Mouse (Mus musculus) intestine, postnatal 0 days (tissue): ENCODE results near the gene Ppl. TPM values are rescaled to one million over a fixed set of nuclear protein-coding genes. Genes with fewer than 3 reads are reported as not detected.

Experiments used
- ATAC-seq: fragments of 200-750 bp; cut with Nextera tagmentation; 2 replicates; pipeline ENCODE4 v1.8.0; 2017; ENCODE audit warnings: mild to moderate bottlenecking, moderate TSS enrichment, moderate library complexity
- H3K27ac ChIP-seq: fragments of 300-500 bp; sonication (generic); 2 replicates; pipeline ENCODE4 v1.5.1; 2014; ENCODE audit warnings: mild to moderate bottlenecking, low read depth, low read length, moderate library complexity
- H3K27me3 ChIP-seq: fragments of 300-500 bp; sonication (generic); replicated peaks from 2 replicates; pipeline ENCODE4 v1.6.1; 2014; ENCODE audit warnings: low read length, mixed read lengths; ENCODE audit not compliant: control insufficient read depth, insufficient read depth
- H3K36me3 ChIP-seq: fragments of 300-500 bp; sonication (generic); 2 replicates; pipeline ENCODE4 v1.6.1; 2014; ENCODE audit warnings: mild to moderate bottlenecking, moderate library complexity; ENCODE audit not compliant: control insufficient read depth, insufficient read depth
- H3K4me1 ChIP-seq: fragments of 300-500 bp; sonication (generic); replicated peaks from 2 replicates; pipeline ENCODE4 v1.6.1; 2014; ENCODE audit warnings: antibody characterized with exemption, low read length, mixed read lengths; ENCODE audit not compliant: control insufficient read depth, insufficient read depth
- H3K4me2 ChIP-seq: fragments of 300-500 bp; sonication (generic); replicated peaks from 2 replicates; pipeline ENCODE4 v1.6.1; 2014; ENCODE audit warnings: low read depth, mild to moderate bottlenecking, moderate library complexity
- H3K4me3 ChIP-seq: fragments of 300-500 bp; sonication (generic); 2 replicates; pipeline ENCODE4 v1.5.1; 2014; ENCODE audit warnings: low read depth, low read length
- H3K9ac ChIP-seq: fragments of 300-500 bp; sonication (generic); 2 replicates; pipeline ENCODE4 v1.6.1; 2014; ENCODE audit warnings: mild to moderate bottlenecking, low read depth, low read length
- H3K9me3 ChIP-seq: fragments of 300-500 bp; sonication (generic); 2 replicates; pipeline ENCODE4 v1.6.1; 2016; ENCODE audit warnings: mixed run types; ENCODE audit not compliant: control insufficient read depth
- CTCF ChIP-seq: sonication (generic); IDR thresholded peaks from 2 replicates; pipeline ENCODE4 v1.5.1; 2016; ENCODE audit warnings: low read depth, mild to moderate bottlenecking, control low read depth, antibody characterized with exemption, moderate library complexity
- WGBS: fragments of 180-500 bp; shearing (Covaris S2); extraction: QIAGEN DNeasy Blood & Tissue Kit; methylation state at CpG from one replicate; pipeline ENCODE4 v1.1.7; 2014; 5-methylcytosine and 5-hydroxymethylcytosine counted together
- polyA plus RNA-seq: library from polyadenylated mRNA; unstranded; fragments of >200 nt; fragmentation: Nextera tagmentation; extraction: Ambion mirVana; gene quantifications from 2 replicates; pipeline ENCODE4 v1.2.1, GENCODE M21; 2015

Gene Ppl
- polyA plus RNA-seq, 1 experiment from 2014 or later = 0.69 TPM

DNA sequence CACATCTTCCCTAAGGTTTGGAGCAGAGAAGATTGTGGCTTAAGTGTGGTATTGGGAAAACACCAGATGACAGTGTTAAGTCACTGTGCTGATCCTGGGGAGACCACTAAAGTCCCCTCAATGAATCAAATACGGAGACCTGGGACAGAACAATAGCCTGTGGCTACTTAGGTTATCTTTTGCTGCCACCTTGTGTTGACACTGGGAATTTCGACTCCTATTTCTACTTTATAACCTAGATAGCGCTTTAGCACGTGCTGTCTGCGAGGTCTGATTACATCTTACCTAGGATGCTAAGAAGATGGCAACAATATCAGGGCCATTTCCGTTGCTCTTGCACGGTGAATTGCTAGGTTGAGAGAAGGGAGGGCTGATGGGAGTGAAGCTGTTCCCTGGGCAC, 13.3 kb upstream of the Ppl start:
- Histone ChIP-seq H3K9ac (no peak overlapping the region), H3K4me1 (no peaks in the 10 kb centered on the region; the same call in 1 of the 2 replicates), H3K4me2 (0 out of 2 replicates have a peak overlapping the region, but pooled peaks have one; percentile 13), H3K4me3 (no peak overlapping the region), H3K27ac (no peak overlapping the region), H3K27me3 (peaks cover 17% of the 10 kb centered on the region; the same call in 1 of the 2 replicates), H3K9me3 (no peaks in the 10 kb centered on the region), H3K36me3 (no peaks in the 10 kb centered on the region)
- peak; percentile 56; the same call in 1 of the 2 replicates for ATAC-seq
- peak; percentile 85 for TF ChIP-seq CTCF
- under 1% methylated on average over 7 of the region's 7 CpGs for WGBS

DNA sequence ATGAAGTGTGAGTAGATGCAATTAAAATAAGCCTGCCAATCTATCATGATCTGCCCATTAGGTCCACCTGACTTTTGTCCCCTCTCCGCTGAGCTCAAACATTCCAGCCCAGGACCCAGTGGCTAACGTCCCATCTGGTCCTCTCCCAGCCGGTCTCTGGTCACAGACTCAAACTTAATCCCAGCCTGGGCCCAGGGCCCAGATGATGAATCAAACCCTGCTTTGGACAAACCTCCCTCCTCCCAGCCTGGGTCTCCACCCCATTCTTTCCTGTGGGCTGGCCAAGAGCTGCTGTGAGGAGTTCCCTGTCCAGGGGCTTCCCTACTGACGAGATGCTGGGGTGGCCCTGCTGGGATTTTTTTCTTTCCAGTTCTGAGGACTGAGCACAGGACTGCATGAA, 7.5 kb upstream of the Ppl start:
- Histone ChIP-seq H3K27ac (no peak overlapping the region), H3K4me1 (peaks cover 8% of the 10 kb centered on the region), H3K9me3 (no peaks in the 10 kb centered on the region), H3K9ac (no peak overlapping the region), H3K36me3 (no peaks in the 10 kb centered on the region), H3K4me3 (no peak overlapping the region), H3K27me3 (no peaks in the 10 kb centered on the region), H3K4me2 (no peak overlapping the region)
- ATAC-seq = no peak
- 55% methylated on average over 4 of the region's 4 CpGs for WGBS
- TF ChIP-seq CTCF = no peak

DNA sequence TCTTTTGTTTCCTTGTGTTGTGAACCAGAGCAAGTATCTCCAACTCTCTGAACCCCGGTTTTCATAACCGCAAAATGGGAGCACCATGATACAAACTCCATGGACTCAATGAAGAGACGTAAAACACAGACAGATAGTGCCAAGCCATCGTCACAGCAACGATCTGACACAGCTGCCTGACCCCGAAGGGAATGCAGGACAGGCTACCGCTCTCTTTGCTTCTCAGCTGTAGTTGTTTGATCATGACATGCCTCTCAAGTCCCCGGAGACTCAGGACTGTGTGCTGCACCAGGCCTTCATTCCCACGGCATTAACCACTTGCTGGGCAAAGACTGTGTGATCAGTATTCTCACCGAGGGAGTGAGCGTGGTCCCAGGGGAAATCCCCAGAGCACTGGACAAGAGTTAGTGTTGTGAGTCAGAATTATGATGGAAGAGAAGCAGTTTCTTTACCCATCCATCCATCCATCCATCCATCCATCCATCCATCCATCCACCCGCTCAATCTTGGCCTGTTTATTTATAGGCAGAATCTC, 4.9 kb upstream of the Ppl start:
- no peaks in the 10 kb centered on the region for H3K9me3 ChIP-seq
- H3K4me2 ChIP-seq = no peak overlapping the region
- no peak overlapping the region for H3K4me3 ChIP-seq
- ATAC-seq = no peak
- no peak overlapping the region for H3K27ac ChIP-seq
- H3K9ac ChIP-seq = no peak overlapping the region
- no peaks in the 10 kb centered on the region for H3K36me3 ChIP-seq
- 66% methylated on average over 12 of the region's 12 CpGs for WGBS
- TF ChIP-seq CTCF = no peak
- H3K4me1 ChIP-seq = peaks cover 8% of the 10 kb centered on the region
- peaks cover 5% of the 10 kb centered on the region for H3K27me3 ChIP-seq

DNA sequence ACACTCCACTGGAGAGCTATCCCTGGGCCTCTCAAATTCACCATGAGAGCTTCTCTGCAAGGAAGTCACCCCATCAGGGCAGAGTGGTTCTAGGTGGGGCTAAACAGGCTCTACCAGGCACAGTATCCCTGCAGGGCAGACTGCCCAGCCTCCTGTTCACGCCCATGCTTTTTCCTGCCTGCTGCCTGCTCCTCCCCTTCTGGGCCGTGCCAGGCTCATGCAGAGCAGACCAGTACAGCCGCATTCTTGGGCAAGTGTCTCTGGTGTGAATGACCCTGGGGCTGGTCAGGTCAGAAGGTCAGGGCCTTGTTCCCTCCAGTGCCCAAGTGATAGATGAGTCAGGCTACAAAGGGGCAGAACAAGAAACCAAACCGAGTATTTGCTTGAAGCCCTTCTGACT, 4.3 kb upstream of the Ppl start:
- WGBS = 9% methylated on average over 4 of the region's 4 CpGs
- no peak overlapping the region for H3K27ac ChIP-seq
- H3K4me2 ChIP-seq = no peak overlapping the region
- no peaks in the 10 kb centered on the region for H3K36me3 ChIP-seq
- H3K9me3 ChIP-seq = no peaks in the 10 kb centered on the region
- peak; percentile 34; the same call in 1 of the 2 replicates for ATAC-seq
- H3K27me3 ChIP-seq = peaks cover 11% of the 10 kb centered on the region
- peaks cover 8% of the 10 kb centered on the region for H3K4me1 ChIP-seq
- H3K9ac ChIP-seq = no peak overlapping the region
- no peak overlapping the region for H3K4me3 ChIP-seq
- no peak for TF ChIP-seq CTCF

DNA sequence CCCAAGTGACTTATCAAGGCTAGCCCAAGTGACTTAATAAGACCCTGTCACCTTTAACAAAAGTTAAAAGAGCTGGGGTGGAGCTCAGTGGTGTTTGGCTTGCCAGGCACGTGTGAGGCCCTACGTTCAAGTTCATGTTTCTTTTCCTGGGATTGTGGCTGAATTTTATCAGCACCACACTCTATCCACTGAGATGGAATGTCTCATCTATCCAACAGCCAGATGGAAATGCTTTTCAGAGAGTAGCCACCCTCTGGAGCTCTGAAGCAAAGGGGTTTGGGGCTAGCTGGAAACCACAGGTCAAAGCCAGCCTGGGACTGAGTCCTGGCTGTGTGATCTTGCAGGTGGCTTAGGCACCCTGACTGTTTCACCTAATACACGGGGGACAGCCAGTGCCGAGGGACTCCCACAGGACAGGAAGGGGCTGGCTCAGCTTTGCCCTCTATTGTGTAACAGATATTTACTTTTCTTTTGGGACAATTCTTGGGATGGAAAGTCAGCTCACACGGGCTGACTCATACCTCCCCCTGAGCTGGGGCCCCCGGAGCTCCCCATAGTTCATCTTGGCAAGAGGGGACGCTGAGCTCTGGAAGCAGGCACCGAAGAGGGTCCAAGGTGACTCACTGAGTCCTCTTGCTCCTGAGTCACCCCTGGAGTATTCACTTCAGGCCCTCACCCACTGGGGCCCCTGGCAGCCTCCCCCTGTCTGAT, 3.5 kb upstream of the Ppl start:
- WGBS = 37% methylated on average over 8 of the region's 8 CpGs
- H3K4me1 ChIP-seq = peaks cover 8% of the 10 kb centered on the region
- no peaks in the 10 kb centered on the region for H3K36me3 ChIP-seq
- no peak overlapping the region for H3K9ac ChIP-seq
- no peak overlapping the region for H3K4me3 ChIP-seq
- no peak for ATAC-seq
- peaks cover 19% of the 10 kb centered on the region for H3K27me3 ChIP-seq
- no peak overlapping the region for H3K27ac ChIP-seq
- no peak overlapping the region for H3K4me2 ChIP-seq
- no peaks in the 10 kb centered on the region for H3K9me3 ChIP-seq
- TF ChIP-seq CTCF = no peak

DNA sequence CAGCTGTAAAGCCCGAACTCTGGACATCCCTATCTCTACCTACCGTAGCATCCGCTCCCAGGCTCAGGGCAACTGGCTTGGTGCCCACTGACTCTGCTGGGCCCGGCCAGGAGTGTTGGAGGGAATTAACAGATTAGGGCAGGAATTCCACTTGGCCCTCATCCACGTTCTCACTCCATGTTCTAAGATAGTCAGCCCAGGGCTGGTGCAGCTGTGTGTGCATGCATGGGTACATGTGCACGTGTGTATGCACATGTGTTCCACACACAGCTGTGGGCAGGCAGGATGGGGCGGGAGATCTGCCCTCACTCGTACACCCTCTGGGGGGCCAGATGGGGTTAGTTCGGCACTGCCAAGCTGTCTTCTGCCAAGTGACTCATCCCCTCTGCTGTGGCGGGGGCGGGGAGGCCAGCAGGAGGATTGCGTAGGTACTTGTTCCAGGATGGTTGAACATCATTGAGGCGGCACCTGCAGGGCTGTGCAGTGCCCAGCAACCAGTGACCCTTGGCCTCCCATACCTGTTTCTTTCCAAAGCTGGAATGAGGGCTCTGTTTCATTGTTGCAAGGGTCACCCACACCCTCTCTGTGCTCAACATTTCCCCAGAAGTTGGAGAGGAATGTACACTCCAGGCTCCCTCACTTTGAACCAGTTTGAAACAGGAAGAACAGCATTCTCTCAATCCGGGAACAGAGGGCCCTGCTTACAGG, 2.6 kb upstream of the Ppl start:
- TF ChIP-seq CTCF = 0 out of 2 replicates have a peak, but pooled peaks have one; percentile 17
- Histone ChIP-seq H3K9me3 (no peaks in the 10 kb centered on the region), H3K4me1 (peaks cover 8% of the 10 kb centered on the region), H3K4me3 (no peak overlapping the region), H3K27me3 (peaks cover 21% of the 10 kb centered on the region), H3K9ac (no peak overlapping the region), H3K36me3 (no peaks in the 10 kb centered on the region), H3K27ac (no peak overlapping the region), H3K4me2 (no peak overlapping the region)
- 48% methylated on average over 14 of the region's 14 CpGs for WGBS
- peak; percentile 37 for ATAC-seq
